Mouse (Mus musculus): ENCODE results near the gene Gm21830. TPM values are rescaled to one million over a fixed set of nuclear protein-coding genes. Genes with fewer than 3 reads are reported as not detected.

Gene Gm21830
- polyA plus RNA-seq (2012; rRNA removed) = not detected in 2 replicates

GRCm38 (mm10) chr2:67413425-67413824, at the start of gene Gm21830:
Gene Gm21830 (plus strand): TSS chr2:67413725.

GRCm38 (mm10) chr2:67433081-67433480, 19.6 kb downstream of the Gm21830 start, which contains the start of gene Gm26727:
Gene Gm26727 (minus strand): TSS chr2:67433181.

GRCm38 (mm10) chr2:67445780-67446179, 32.3 kb downstream of the Gm21830 start, which contains the start of gene Xirp2:
Gene Xirp2 (plus strand): TSS chr2:67446002.

Other genes with a start within 250 kb of the Gm21830 start
- gene Gm26727, start 19.5 kb downstream of the Gm21830 start, polyA plus RNA-seq (2012; rRNA removed) = not detected in 2 replicates
- gene Xirp2, start 32.3 kb downstream of the Gm21830 start, polyA plus RNA-seq (2012; rRNA removed) = not detected in 2 replicates
- gene B3galt1, start 152.1 kb downstream of the Gm21830 start, polyA plus RNA-seq (2012; rRNA removed) = 0.18 and 0.37 TPM in 2 replicates

Measured in ovary, adult 2 months (tissue).